Mouse (Mus musculus): ENCODE results near the gene Zic5. TPM values are rescaled to one million over a fixed set of nuclear protein-coding genes. Genes with fewer than 3 reads are reported as not detected.

The Zic5 gene
- polyA plus RNA-seq, 1 experiment from 2014 or later, result not detected

Other genes with a start within 250 kb of the Zic5 start
- not detected in 2 replicates for gene Gm5089, start 14.6 kb downstream of the Zic5 start, polyA plus RNA-seq (2015; fragmentation: Nextera tagmentation; extraction: Ambion mirVana)
- gene Zic2, start 9.8 kb upstream of the Zic5 start, polyA plus RNA-seq (2015; fragmentation: Nextera tagmentation; extraction: Ambion mirVana), result not detected in 2 replicates
- gene Gm10837, start 24.9 kb upstream of the Zic5 start, polyA plus RNA-seq (2015; fragmentation: Nextera tagmentation; extraction: Ambion mirVana), result not detected in 2 replicates
- gene Pcca, start 68.6 kb upstream of the Zic5 start, polyA plus RNA-seq (2015; fragmentation: Nextera tagmentation; extraction: Ambion mirVana), result 31.5 and 32.2 TPM in 2 replicates